Mouse (Mus musculus) embryo, embryonic 11.5 days (tissue): ENCODE results near the gene Cops2.

Experiments used
- DNase-seq: peaks from one replicate; pipeline ENCODE4 v3.0.0-alpha.2; 2012; ENCODE audit warnings: low read depth, low spot score

Cops2 gene

GRCm38 (mm10) chr2:125781978-125782718, 76.8 kb downstream of the Cops2 start:
- DNase-seq, result no peak

GRCm38 (mm10) chr2:125781006-125781405, 77.9 kb downstream of the Cops2 start:
- no peak for DNase-seq
